Mouse (Mus musculus): ENCODE results near the gene Srm. TPM values are rescaled to one million over a fixed set of nuclear protein-coding genes. Genes with fewer than 3 reads are reported as not detected.
A peak's percentile ranks its signal among the peaks of the same experiment; 100 is the strongest.

The Srm gene
- total RNA-seq, 4 experiments from 2014 or later: 11.1 to 15.7 (median 12.5) TPM

DNA sequence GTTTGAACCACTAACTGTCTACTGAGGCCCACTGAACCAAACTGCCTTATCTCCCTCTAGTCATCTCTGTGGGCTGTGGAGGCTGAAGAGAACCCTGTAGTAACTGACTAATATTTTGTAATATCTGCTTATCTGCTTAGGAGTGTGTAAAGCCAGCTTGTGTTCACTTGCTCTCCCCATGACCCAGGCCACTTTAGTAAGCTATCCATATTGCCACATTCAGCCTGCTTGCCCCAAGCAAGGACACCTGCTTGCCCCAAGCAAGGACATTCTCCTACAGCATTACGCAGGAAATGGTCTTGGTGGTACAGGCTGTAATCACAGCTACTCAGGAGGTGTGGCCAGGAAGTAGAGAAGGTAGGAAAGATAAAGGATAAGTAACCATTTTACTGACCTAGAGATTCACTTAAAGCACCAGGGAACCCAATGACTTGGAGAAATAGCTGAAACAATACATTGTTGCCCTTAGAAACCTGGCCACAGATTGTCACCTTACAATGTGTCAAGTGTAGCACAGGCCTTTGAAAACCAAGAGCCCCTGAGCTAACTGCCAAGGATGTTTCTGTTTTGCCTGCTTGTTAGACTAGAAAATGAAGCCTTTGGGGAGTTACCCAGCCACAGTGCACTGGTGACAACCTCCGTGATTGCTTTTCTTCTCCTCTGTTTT is 42.2 kb downstream of the Srm start:
- no peak for DNase-seq (ENCODE audit: low spot score in 2 of 2)

DNA sequence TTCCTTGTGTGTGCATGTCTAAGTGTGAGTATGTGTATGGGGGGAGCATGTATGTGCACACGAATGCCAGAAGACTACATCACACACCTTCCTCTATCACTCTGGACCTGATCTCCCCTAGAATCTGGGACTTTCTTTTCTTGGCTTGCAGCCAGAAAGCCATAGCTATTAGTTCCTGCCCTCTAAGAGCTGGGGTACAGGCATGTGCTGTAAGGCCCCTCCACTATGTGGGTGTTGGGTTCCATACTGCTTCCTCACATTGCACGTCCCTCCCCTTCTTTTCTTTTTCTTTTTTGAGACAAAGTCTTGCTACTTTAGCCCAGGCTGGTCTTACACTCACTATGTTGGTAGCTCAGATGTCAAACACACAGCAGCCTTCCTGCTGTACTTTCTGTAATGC is 44.0 kb downstream of the Srm start:
- no peak for DNase-seq (ENCODE audit: low spot score in 2 of 2)

- no peak for DNase-seq (ENCODE audit: low spot score in 2 of 2)
These were observed 47.0 kb downstream of the Srm start for GRCm38 (mm10) chr4:148638302-148638701.

DNA sequence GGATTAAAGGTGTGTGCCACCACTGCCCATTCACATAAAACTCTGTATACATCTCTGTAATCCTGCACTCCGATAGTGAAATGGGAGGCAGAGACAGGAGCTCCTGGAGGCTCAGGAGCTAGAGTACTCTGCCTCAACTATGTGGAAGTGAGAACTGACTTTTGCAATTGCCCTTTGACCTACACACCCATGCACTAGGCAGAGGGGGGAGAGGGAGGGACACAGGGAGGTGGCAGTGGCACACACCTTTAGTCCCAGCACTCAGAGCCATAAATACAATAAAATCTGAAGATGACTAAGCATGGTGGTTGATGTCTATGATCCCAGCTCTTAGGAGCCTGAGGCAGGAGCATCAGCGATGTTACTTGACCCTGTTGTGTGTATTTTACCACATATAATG is 48.2 kb downstream of the Srm start:
- no peak for DNase-seq (ENCODE audit: low spot score in 2 of 2)

DNA sequence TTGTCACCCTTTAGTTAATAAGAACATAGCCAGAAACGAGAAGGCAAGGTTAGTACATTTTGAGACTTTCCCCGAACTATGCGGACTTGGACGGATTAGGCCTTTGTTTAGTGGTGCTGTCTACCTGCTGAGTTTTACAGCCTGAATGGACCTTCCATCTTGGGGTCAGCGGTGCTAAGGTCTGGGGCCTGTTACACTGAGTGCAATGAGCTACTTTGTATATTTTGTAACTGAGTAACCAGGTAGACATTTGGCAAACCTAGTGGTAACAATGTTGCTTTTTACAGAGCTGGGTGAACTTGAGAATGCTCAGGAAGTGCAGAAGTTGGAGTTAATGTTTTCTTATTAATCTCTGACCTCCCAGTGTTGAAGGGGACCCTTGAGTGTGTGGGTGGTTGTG is 49.8 kb downstream of the Srm start:
- no peak for DNase-seq (ENCODE audit: low spot score in 2 of 2)

- DNase-seq (ENCODE audit: low spot score in 2 of 2): no peak
These were observed 52.2 kb downstream of the Srm start, which contains the start of gene Gm572 for GRCm38 (mm10) chr4:148643291-148644156. Gene Gm572, plus strand, starts transcription at chr4:148643317.

DNA sequence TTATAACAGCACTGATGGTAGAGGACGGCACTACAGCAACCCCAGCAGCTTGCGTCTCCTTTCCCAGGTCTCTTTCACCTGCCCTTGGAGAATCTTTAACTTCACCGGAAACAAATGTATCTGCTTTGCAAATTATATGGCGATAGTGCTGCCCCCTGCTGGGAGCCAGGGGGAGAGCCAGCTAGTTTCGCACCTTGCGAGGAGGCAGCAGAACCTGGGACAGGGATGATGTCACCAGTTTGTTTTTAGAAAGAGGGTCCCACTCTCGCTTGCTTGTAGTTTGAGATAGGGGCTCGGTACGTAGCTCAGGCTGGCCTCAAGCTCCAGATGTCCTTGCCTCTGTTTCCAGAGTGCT is 52.8 kb downstream of the Srm start:
- DNase-seq (ENCODE audit: low spot score in 2 of 2): peak in 1 of 2 experiments; percentile 35

Other genes starting within 250 kb of the Srm start
- gene Ubiad1, start 146.7 kb upstream of the Srm start, total RNA-seq (2022): 10 to 100 TPM in 1 of 4 experiments, 1 to 10 TPM in 3; 8.4 to 17.1 (median 9.5) TPM
- gene Mtor, start 142.9 kb upstream of the Srm start, total RNA-seq (2022): 10 to 100 TPM; 32.2 to 37.8 (median 34.9) TPM
- 10 to 100 TPM in 2 of 4 experiments, 1 to 10 TPM in 2; 5.3 to 49.1 (median 25.5) TPM for gene Angptl7, start 91.0 kb upstream of the Srm start, total RNA-seq (2022)
- gene Exosc10, start 33.1 kb upstream of the Srm start, total RNA-seq (2022): 10 to 100 TPM; 14.7 to 20.8 (median 17.6) TPM
- under 1 TPM; 0.24 to 0.56 (median 0.53) TPM for gene Masp2, start 11.1 kb downstream of the Srm start, total RNA-seq (2022)
- 100 to 1,000 TPM; 116 to 129 (median 124) TPM for gene Tardbp, start 35.5 kb downstream of the Srm start, total RNA-seq (2022)
- gene Gm572, start 51.8 kb downstream of the Srm start, total RNA-seq (2022): 1 to 10 TPM; 7.3 to 9.2 (median 8.8) TPM
- gene Casz1, start 212.9 kb downstream of the Srm start, total RNA-seq (2022): 10 to 100 TPM; 36.6 to 45.1 (median 43.9) TPM

Measured in gastrocnemius, adult 8-10 months (tissue).